Mouse (Mus musculus): Measurements from ENCODE around the gene Il21.

- TF ChIP-seq CTCF (IDR thresholded peaks at IDR 0.05; ENCODE audit: low read depth, low read length) = no peak
- no peak for TF ChIP-seq POLR2AphosphoS5 (IDR thresholded peaks at IDR 0.05; ENCODE audit: insufficient replicate concordance, low read depth, low read length)
- no peak for TF ChIP-seq GATA2 (IDR thresholded peaks at IDR 0.05; ENCODE audit: borderline replicate concordance, low read depth, low read length)
Measured at GRCm38 (mm10) chr3:37280871-37281270, 48.4 kb upstream of the Il21 start.
